Mouse (Mus musculus) olfactory bulb, adult 2 months (tissue): Measurements from ENCODE around the gene Gnai2.

ENCODE experiments used
- CTCF ChIP-seq: fragments of 200-500 bp; IDR thresholded peaks from 2 replicates; pipeline ENCODE4 v1.5.1; 2012; ENCODE audit warnings: low read depth, mild to moderate bottlenecking, low read length, moderate library complexity; ENCODE audit not compliant: insufficient read depth
- POLR2A ChIP-seq: fragments of 200-500 bp; IDR thresholded peaks from 2 replicates; pipeline ENCODE4 v1.6.1; 2012; ENCODE audit warnings: mild to moderate bottlenecking, low read depth, low read length, moderate library complexity; ENCODE audit not compliant: insufficient read depth

DNA sequence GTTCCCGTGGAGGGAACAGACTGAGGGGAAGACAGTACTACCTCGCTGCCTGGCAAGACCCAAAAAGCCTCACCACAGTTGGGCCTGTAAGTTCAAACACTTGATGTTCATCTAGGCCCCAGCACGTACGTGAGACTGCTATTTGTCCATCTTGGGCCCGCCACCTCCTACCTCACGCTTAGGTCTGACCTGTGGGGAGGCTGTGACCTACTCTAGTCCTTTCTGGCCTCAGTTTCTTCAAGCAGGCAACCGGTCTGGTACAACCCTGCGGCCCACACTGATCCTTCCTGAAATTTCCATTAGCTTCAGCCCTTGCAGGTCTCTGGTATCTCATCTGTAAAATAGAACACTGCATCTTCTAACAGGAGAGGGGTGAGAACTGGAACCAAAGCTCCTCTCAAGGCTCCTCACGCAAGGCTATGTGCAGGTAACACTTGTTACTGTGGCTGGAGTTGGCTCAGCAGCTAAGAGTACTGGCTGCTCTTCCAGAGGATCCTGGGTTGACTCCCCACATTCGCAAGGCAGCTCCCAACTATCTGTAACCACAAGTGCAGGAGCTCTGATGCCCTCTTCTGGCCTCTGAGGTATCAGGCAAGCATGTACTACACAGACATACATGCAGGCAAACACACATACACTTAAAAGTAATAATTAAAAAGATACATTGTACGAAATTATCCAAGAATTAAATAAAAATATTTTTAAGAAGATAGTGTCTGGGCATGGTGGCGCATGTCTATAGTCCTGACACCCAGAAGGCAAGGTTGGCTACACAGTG lies 9.6 kb downstream of the Gnai2 start:
- TF ChIP-seq CTCF (no peak), POLR2A (no peak)
